Mouse (Mus musculus): ENCODE results near the gene Dffa. TPM values are rescaled to one million over a fixed set of nuclear protein-coding genes. Genes with fewer than 3 reads are reported as not detected.

Gene Dffa
- polyA plus RNA-seq, 1 experiment from 2014 or later: 30.5 TPM

GRCm38 (mm10) chr4:149149611-149150010 lies 45.7 kb downstream of the Dffa start:
- Histone ChIP-seq H3K27ac (0 out of 2 replicates have a peak overlapping the region, but pooled peaks have one; percentile 11), H3K4me3 (no peak overlapping the region), H3K27me3 (no peaks in the 10 kb centered on the region), H3K4me2 (no peak overlapping the region), H3K9ac (no peak overlapping the region), H3K4me1 (peaks cover 8% of the 10 kb centered on the region; the same call in 1 of the 2 replicates), H3K9me3 (no peaks in the 10 kb centered on the region), H3K36me3 (peaks cover 56% of the 10 kb centered on the region)
- no peak for ATAC-seq (ENCODE audit: insufficient number of reproducible peaks, insufficient read depth, low FRiP score, low TSS enrichment, low read depth)
- WGBS: 76% methylated on average over 7 of the region's 7 CpGs

- H3K27me3 ChIP-seq: no peaks in the 10 kb centered on the region
- WGBS: 80% methylated on average over 11 of the region's 11 CpGs
- no peak overlapping the region for H3K4me3 ChIP-seq
- H3K9ac ChIP-seq: no peak overlapping the region
- no peak overlapping the region for H3K4me2 ChIP-seq
- H3K27ac ChIP-seq: no peak overlapping the region
- ATAC-seq (ENCODE audit: insufficient number of reproducible peaks, insufficient read depth, low FRiP score, low TSS enrichment, low read depth): no peak
- no peaks in the 10 kb centered on the region for H3K9me3 ChIP-seq
- H3K4me1 ChIP-seq: peaks cover 8% of the 10 kb centered on the region; the same call in 1 of the 2 replicates
- peaks cover 63% of the 10 kb centered on the region for H3K36me3 ChIP-seq
Measured at GRCm38 (mm10) chr4:149150256-149150655, 46.3 kb downstream of the Dffa start.

GRCm38 (mm10) chr4:149150721-149151120 lies 46.8 kb downstream of the Dffa start:
- peaks cover 8% of the 10 kb centered on the region; the same call in 1 of the 2 replicates for H3K4me1 ChIP-seq
- H3K4me2 ChIP-seq: no peak overlapping the region
- no peak overlapping the region for H3K27ac ChIP-seq
- WGBS: 89% methylated on average over 11 of the region's 11 CpGs
- ATAC-seq (ENCODE audit: insufficient number of reproducible peaks, insufficient read depth, low FRiP score, low TSS enrichment, low read depth): no peak
- H3K27me3 ChIP-seq: no peaks in the 10 kb centered on the region
- H3K9me3 ChIP-seq: no peaks in the 10 kb centered on the region
- peaks cover 67% of the 10 kb centered on the region for H3K36me3 ChIP-seq
- H3K9ac ChIP-seq: no peak overlapping the region
- H3K4me3 ChIP-seq: no peak overlapping the region

- peaks cover 98% of the 10 kb centered on the region for H3K36me3 ChIP-seq
- no peak overlapping the region for H3K4me3 ChIP-seq
- ATAC-seq (ENCODE audit: insufficient number of reproducible peaks, insufficient read depth, low FRiP score, low TSS enrichment, low read depth): no peak
- H3K9me3 ChIP-seq: no peaks in the 10 kb centered on the region
- no peaks in the 10 kb centered on the region for H3K4me1 ChIP-seq
- H3K27ac ChIP-seq: no peak overlapping the region
- 97% methylated on average over 7 of the region's 7 CpGs for WGBS
- H3K4me2 ChIP-seq: no peak overlapping the region
- no peak overlapping the region for H3K9ac ChIP-seq
- no peaks in the 10 kb centered on the region for H3K27me3 ChIP-seq
Measured at GRCm38 (mm10) chr4:149154859-149155258, 50.9 kb downstream of the Dffa start.

GRCm38 (mm10) chr4:149155711-149156110 lies 51.8 kb downstream of the Dffa start:
- no peaks in the 10 kb centered on the region for H3K27me3 ChIP-seq
- H3K27ac ChIP-seq: no peak overlapping the region
- no peak overlapping the region for H3K9ac ChIP-seq
- no peak overlapping the region for H3K4me2 ChIP-seq
- H3K4me1 ChIP-seq: no peaks in the 10 kb centered on the region
- no peak overlapping the region for H3K4me3 ChIP-seq
- H3K9me3 ChIP-seq: no peaks in the 10 kb centered on the region
- ATAC-seq (ENCODE audit: insufficient number of reproducible peaks, insufficient read depth, low FRiP score, low TSS enrichment, low read depth): no peak
- WGBS: 90% methylated on average over 6 of the region's 6 CpGs
- H3K36me3 ChIP-seq: peaks cover 98% of the 10 kb centered on the region

DNA sequence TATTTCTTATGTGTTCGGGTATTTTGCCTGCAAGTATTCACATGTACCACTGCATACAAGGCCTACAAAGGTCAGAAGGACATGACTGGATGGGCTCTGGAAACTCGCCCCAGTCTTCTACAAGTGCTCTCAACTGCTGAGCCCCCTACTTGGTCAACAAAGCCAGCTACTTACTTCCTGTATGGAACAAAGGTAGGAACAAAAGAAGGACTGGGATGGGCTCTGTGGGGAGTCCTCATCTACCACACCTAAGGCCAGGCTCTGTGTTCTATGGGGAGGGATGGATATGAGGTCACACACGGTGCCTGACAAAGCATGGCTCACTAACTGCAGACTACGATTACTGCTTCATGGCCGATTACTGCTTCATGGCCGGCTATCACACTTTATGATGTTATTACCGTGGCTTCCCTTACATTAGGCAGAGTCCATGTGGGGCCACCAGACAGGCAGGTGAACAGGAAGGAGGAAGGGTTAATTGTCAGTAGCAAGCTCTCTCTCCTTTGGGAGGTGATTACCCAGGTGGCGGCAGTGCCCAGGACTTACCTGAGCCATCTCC lies 53.5 kb downstream of the Dffa start:
- Histone ChIP-seq H3K36me3 (peaks cover 99% of the 10 kb centered on the region), H3K4me2 (no peak overlapping the region), H3K4me3 (no peak overlapping the region), H3K9me3 (no peaks in the 10 kb centered on the region), H3K27me3 (no peaks in the 10 kb centered on the region), H3K4me1 (no peaks in the 10 kb centered on the region), H3K27ac (no peak overlapping the region), H3K9ac (no peak overlapping the region)
- WGBS: 93% methylated on average over 8 of the region's 8 CpGs
- no peak for ATAC-seq (ENCODE audit: insufficient number of reproducible peaks, insufficient read depth, low FRiP score, low TSS enrichment, low read depth)

DNA sequence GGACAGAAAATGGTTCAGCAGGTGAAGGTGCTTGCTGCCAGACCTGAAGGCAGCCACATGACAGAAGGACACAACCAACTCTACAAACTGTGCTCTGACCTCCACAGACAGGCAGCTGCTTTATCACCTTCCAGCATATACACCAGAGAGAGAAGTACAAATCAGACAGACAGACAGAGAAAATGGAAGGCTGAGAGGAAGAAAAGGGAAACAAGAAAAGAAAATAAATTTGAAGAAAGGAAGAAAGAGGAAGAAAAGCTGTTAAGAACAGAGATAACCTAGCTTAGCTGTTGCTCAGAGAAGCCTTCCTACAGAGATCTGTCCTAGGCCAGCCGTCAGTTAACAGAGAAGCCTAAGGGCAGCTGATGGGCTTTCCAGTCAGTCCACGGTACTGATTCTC lies 55.3 kb downstream of the Dffa start:
- H3K27me3 ChIP-seq: no peaks in the 10 kb centered on the region
- no peak overlapping the region for H3K4me3 ChIP-seq
- H3K9me3 ChIP-seq: no peaks in the 10 kb centered on the region
- H3K36me3 ChIP-seq: peaks cover 96% of the 10 kb centered on the region
- 0 out of 2 replicates have a peak, but pooled peaks cover 3% of the 10 kb centered on the region for H3K4me1 ChIP-seq
- 79% methylated on average over 2 of the region's 2 CpGs for WGBS
- no peak for ATAC-seq (ENCODE audit: insufficient number of reproducible peaks, insufficient read depth, low FRiP score, low TSS enrichment, low read depth)
- H3K9ac ChIP-seq: no peak overlapping the region
- no peak overlapping the region for H3K27ac ChIP-seq
- no peak overlapping the region for H3K4me2 ChIP-seq

- H3K9ac ChIP-seq: no peak overlapping the region
- 91% methylated on average over 13 of the region's 13 CpGs for WGBS
- ATAC-seq (ENCODE audit: insufficient number of reproducible peaks, insufficient read depth, low FRiP score, low TSS enrichment, low read depth): no peak
- H3K9me3 ChIP-seq: no peaks in the 10 kb centered on the region
- no peak overlapping the region for H3K4me3 ChIP-seq
- H3K27ac ChIP-seq: no peak overlapping the region
- H3K4me1 ChIP-seq: 0 out of 2 replicates have a peak, but pooled peaks cover 3% of the 10 kb centered on the region
- H3K36me3 ChIP-seq: peaks cover 89% of the 10 kb centered on the region
- H3K4me2 ChIP-seq: no peak overlapping the region
- no peaks in the 10 kb centered on the region for H3K27me3 ChIP-seq
Measured at GRCm38 (mm10) chr4:149159891-149160290, 55.9 kb downstream of the Dffa start.

GRCm38 (mm10) chr4:149161166-149161565 lies 57.2 kb downstream of the Dffa start:
- WGBS: 93% methylated on average over 6 of the region's 6 CpGs
- peaks cover 76% of the 10 kb centered on the region for H3K36me3 ChIP-seq
- H3K27ac ChIP-seq: no peak overlapping the region
- no peak overlapping the region for H3K9ac ChIP-seq
- no peaks in the 10 kb centered on the region for H3K9me3 ChIP-seq
- H3K4me2 ChIP-seq: no peak overlapping the region
- no peaks in the 10 kb centered on the region for H3K27me3 ChIP-seq
- no peak for ATAC-seq (ENCODE audit: insufficient number of reproducible peaks, insufficient read depth, low FRiP score, low TSS enrichment, low read depth)
- H3K4me3 ChIP-seq: no peak overlapping the region
- H3K4me1 ChIP-seq: peaks cover 12% of the 10 kb centered on the region

DNA sequence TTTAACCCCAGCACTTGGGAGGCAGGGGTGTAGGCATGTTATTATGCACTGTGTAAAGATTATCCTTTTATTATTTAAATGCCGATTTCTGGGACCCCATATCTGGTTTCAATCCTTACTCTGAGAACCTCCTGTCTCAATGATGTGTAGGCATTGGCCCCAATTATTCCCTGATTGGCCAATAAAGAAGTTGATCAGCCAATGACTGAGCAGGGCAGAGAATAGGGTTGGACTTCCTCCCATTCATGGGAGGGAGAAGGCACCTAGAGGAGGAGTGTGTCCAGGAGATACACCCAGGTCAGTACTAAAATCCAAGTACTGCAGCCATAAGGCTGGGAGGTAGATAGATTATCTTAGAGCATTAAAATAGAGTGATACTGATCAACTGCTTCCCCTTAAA lies 59.2 kb downstream of the Dffa start:
- Histone ChIP-seq H3K36me3 (peaks cover 56% of the 10 kb centered on the region), H3K4me3 (no peak overlapping the region), H3K9me3 (no peaks in the 10 kb centered on the region), H3K27me3 (no peaks in the 10 kb centered on the region), H3K9ac (no peak overlapping the region), H3K4me1 (peaks cover 12% of the 10 kb centered on the region), H3K27ac (no peak overlapping the region), H3K4me2 (no peak overlapping the region)
- ATAC-seq (ENCODE audit: insufficient number of reproducible peaks, insufficient read depth, low FRiP score, low TSS enrichment, low read depth): no peak
- 58% methylated on average over 1 of the region's 1 CpGs for WGBS

DNA sequence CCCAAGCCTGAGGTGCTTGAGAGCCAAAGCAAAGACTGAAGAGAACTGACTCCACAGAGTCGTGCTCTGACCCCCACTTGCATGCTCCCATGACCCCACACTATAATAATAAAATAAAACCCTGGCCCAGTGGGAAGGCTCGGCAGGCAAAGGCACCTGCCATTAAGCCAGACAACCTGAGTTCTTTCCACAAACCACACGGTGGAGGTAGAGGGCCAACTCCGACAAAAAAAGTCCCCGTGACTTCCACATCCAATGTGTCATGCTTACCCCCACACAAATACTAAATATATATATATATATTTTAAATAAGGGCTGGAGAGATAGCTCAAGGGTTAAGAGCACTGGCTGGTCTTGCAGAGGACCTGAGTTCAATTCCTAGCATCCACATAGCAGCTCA lies 60.2 kb downstream of the Dffa start:
- Histone ChIP-seq H3K36me3 (peaks cover 47% of the 10 kb centered on the region), H3K4me1 (peaks cover 12% of the 10 kb centered on the region), H3K9me3 (no peaks in the 10 kb centered on the region), H3K27me3 (no peaks in the 10 kb centered on the region), H3K4me2 (no peak overlapping the region), H3K9ac (no peak overlapping the region), H3K27ac (no peak overlapping the region), H3K4me3 (no peak overlapping the region)
- no peak for ATAC-seq (ENCODE audit: insufficient number of reproducible peaks, insufficient read depth, low FRiP score, low TSS enrichment, low read depth)
- 55% methylated on average over 5 of the region's 5 CpGs for WGBS

DNA sequence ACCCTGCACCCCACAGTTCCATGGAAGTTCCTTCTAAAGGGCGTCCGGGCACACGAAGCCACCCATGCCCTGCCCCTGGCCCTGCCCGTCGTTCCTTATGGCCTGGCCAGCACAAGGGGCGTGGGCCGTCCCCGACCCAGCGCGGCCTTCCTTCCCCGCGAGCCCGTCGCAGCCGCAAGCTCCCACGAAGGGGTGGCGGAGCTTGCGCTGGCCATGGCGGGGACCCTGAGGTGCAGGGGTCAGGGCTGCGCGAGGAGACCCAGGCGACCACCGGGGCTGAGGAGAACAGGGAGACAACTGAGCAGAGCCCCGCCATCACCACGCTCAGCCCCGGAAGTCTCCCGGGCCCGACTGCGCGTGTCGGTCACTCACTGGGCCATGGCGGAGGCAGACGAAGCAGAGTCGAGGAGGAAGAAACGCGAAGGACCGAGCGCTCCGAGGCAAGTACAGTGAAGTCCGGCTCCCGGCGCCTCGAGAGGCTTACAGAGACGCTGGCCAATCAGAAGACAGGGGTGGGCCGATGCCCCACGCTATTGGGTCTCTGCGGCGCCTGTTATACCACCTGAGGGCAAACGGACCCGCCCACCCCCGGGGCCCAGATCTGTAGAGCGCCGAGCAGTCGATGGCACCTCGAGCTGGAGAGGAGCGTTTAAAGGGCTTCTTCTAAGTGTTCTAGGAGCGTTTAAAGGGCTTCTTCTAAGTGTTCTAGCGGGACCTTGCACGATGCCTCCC lies 62.4 kb downstream of the Dffa start, which contains the start of gene Pgd:
Gene Pgd (minus strand): TSS at position 557 of the 732 bp plus-strand sequence.
- WGBS: under 1% methylated on average over 59 of the region's 59 CpGs
- H3K27me3 ChIP-seq: no peaks in the 10 kb centered on the region
- peak within 1 kb of the TSS; percentile 87 for H3K4me3 ChIP-seq
- H3K36me3 ChIP-seq: peaks cover 25% of the 10 kb centered on the region
- H3K9ac ChIP-seq: peak within 1 kb of the TSS; percentile 91
- peak within 1 kb of the TSS; percentile 87 for H3K27ac ChIP-seq
- H3K4me2 ChIP-seq: peak within 1 kb of the TSS; percentile 85
- H3K9me3 ChIP-seq: no peaks in the 10 kb centered on the region
- peak; percentile 99 for ATAC-seq (ENCODE audit: insufficient number of reproducible peaks, insufficient read depth, low FRiP score, low TSS enrichment, low read depth)
- peaks cover 12% of the 10 kb centered on the region for H3K4me1 ChIP-seq
